Comparison of ENCODE assay signal across 20 mouse cellular contexts in the genomic region with DNA sequence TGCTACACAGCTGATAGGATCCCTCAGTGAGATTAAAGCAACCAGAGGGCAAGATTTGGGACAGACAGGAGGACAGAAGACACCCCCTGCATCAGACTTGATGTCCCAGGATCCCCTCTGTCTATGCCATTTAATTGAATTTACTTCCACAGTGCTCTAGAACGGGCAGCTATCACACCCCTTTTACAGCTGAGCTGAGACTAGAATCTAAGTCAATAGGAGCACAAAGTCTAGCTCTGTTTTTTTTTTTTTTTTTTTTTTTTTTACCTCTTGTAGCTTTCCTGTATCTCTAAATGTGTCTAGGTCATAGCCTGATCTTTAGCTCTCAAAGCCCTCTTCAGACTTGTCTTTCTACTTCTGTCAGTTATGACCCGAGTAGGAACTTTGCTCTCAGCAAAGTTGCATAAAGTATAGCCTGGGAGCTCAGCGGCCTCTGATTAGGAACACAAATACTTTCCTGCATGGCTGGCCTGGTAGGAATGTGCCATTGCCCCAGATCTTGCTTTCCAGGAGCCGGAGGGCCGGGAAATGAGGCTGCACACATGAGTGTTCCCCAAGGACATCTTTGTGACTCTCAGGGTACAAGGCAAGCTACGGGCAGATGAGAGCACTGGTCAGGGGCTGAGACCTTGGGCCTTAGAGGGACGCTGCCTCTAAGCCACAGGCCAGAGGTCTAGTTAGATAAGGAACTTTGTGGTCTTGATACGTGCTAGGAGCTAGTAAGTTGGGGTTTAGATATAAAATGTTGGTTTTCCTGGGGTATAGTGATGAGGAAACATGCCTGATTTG. TPM values are rescaled to one million over a fixed set of nuclear protein-coding genes. Genes with fewer than 3 reads are reported as not detected.
A peak's percentile ranks its signal among the peaks of the same experiment; 100 is the strongest.
DNase-seq lines count a peak whose midpoint lies in the region; ATAC-seq and TF ChIP-seq lines count a peak whose summit lies in the region.
"Had no signal": no experiment of that assay in that cellular context is flagged by ENCODE, and none has a peak within 500 bp of the region (broad histone marks: within the 10 kb centered on the region; RNA-seq: fewer than 3 reads in every experiment).

No protein-coding gene starts in this region.

- in situ Hi-C loops in CH12.LX (cut with MboI; ENCODE audit: low pct_ligation_motif_present, low pct_unique_long_range_greater_than_20kb, low sequenced_read_pairs): no loop called here

- H3K4me2 ChIP-seq in heart, postnatal 0 days (ENCODE audit: low read depth, low read length): no peak overlapping the region
- H3K4me2 ChIP-seq in CH12.LX (ENCODE audit: insufficient read depth, low read depth, poor library complexity, severe bottlenecking): peak overlapping the region; percentile 52
- H3K4me2 ChIP-seq in kidney, embryonic 15.5 days: no peak overlapping the region
- H3K4me2 ChIP-seq: midbrain, embryonic 15.5 days; neural tube, embryonic 12.5 days had no signal

- TF ChIP-seq RAD21 in CH12.LX (IDR thresholded peaks at IDR 0.05; ENCODE audit: low read depth, low read length): no peak

- 52% methylated on average over 8 of the region's 8 CpGs for WGBS in heart, postnatal 0 days
- 74% methylated on average over 8 of the region's 8 CpGs for WGBS in kidney, embryonic 15.5 days

- H3K27ac ChIP-seq in heart, postnatal 0 days (ENCODE audit: low read depth): no peak overlapping the region
- peak overlapping the region; percentile 26; the same call in 1 of the 2 replicates for H3K27ac ChIP-seq in CH12.LX (ENCODE audit: insufficient read depth, low read depth)
- H3K27ac ChIP-seq in kidney, embryonic 15.5 days: no peak overlapping the region; the same call in 1 of the 2 replicates
- H3K27ac ChIP-seq: layer of hippocampus, adult 2 months; midbrain, embryonic 15.5 days; neural tube, embryonic 12.5 days had no signal

- no peak overlapping the region for H3K4me3 ChIP-seq in heart, postnatal 0 days (ENCODE audit: low read depth, low read length)
- H3K4me3 ChIP-seq in CH12.LX (replicated peaks in 1 of 3; ENCODE audit: low read depth in 2 of 3, low read length in 2 of 3, poor library complexity in 1 of 3): peak overlapping the region in 1 of 3 experiments; percentile 9
- no peak overlapping the region for H3K4me3 ChIP-seq in kidney, embryonic 15.5 days (replicated peaks)
- H3K4me3 ChIP-seq: layer of hippocampus, adult 2 months; midbrain, embryonic 15.5 days; neural tube, embryonic 12.5 days had no signal

- TF ChIP-seq POLR2A in CH12.LX (IDR thresholded peaks at IDR 0.05; ENCODE audit: low read depth, low read length): 0 out of 2 replicates have a peak, but pooled peaks have one; percentile 27

- H3K36me3 ChIP-seq in heart, postnatal 0 days (replicated peaks; ENCODE audit: control insufficient read depth, insufficient read depth, low read length): no peaks in the 10 kb centered on the region
- H3K36me3 ChIP-seq in CH12.LX (replicated peaks in 1 of 2; ENCODE audit: control insufficient read depth in 1 of 2, insufficient read depth in 1 of 2, low read length in 1 of 2): peaks cover 63 to 91% of the 10 kb centered on the region in 2 experiments
- no peaks in the 10 kb centered on the region for H3K36me3 ChIP-seq in kidney, embryonic 15.5 days
- H3K36me3 ChIP-seq: midbrain, embryonic 15.5 days; neural tube, embryonic 12.5 days had no signal

- no peak for TF ChIP-seq EP300 in heart, postnatal 0 days (IDR thresholded peaks at IDR 0.05; ENCODE audit: low read depth)
- TF ChIP-seq EP300 in CH12.LX (IDR thresholded peaks at IDR 0.05; ENCODE audit: low read length): 0 out of 2 replicates have a peak, but pooled peaks have one; percentile 21

- intact Hi-C loops in heart, postnatal 36 days (cut with DNase I): no loop called here

- ATAC-seq in heart, postnatal 0 days (ENCODE audit: insufficient read depth, low read depth): peak; percentile 36; the same call in 1 of the 2 replicates
- 0 out of 2 replicates have a peak, but pooled peaks have one; percentile 9 for ATAC-seq in kidney, embryonic 15.5 days (replicated peaks; ENCODE audit: low FRiP score)
- no peak for ATAC-seq in monocyte, adult 5-6 weeks (replicated peaks; ENCODE audit: insufficient number of reproducible peaks, low FRiP score, low TSS enrichment, poor library complexity, severe bottlenecking)
- ATAC-seq: midbrain, embryonic 15.5 days had no signal

- no peaks in the 10 kb centered on the region for H3K9me3 ChIP-seq in heart, postnatal 0 days (replicated peaks; ENCODE audit: control insufficient read depth, low read length)
- H3K9me3 ChIP-seq in CH12.LX (replicated peaks; ENCODE audit: low read length): no peaks in the 10 kb centered on the region
- H3K9me3 ChIP-seq in kidney, embryonic 15.5 days (replicated peaks): no peaks in the 10 kb centered on the region
- H3K9me3 ChIP-seq: midbrain, embryonic 15.5 days; neural tube, embryonic 12.5 days had no signal

- peak; percentile 17 for DNase-seq in heart, postnatal 0 days (ENCODE audit: low spot score)
- DNase-seq in heart, postnatal 36 days: no peak
- DNase-seq in CH12.LX (ENCODE audit: extremely low read depth): no peak
- peak; percentile 51 for DNase-seq in adrenal gland, postnatal 10 days
- DNase-seq in gastrocnemius, adult 8-10 months (ENCODE audit: low spot score in 2 of 2): no peak
- DNase-seq in neural tube, embryonic 10.5 days (ENCODE audit: extremely low spot score, low spot score): no peak
- DNase-seq: B cell, adult 2 months; cerebellum, adult 11-12 months; cerebellum, postnatal 36 days; heart, postnatal 14 days; lung, adult 18-20 months; lung, postnatal 36 days; right cerebral cortex, postnatal 4 days; thymus, adult 18-20 months had no signal

- peaks cover 4% of the 10 kb centered on the region; the same call in 1 of the 2 replicates for H3K4me1 ChIP-seq in heart, postnatal 0 days (ENCODE audit: control insufficient read depth, insufficient read depth)
- H3K4me1 ChIP-seq in CH12.LX (ENCODE audit: control insufficient read depth in 1 of 2, insufficient read depth in 2 of 2): peaks cover 29 to 95% of the 10 kb centered on the region in 2 experiments
- 0 out of 2 replicates have a peak, but pooled peaks cover 3% of the 10 kb centered on the region for H3K4me1 ChIP-seq in kidney, embryonic 15.5 days
- H3K4me1 ChIP-seq: midbrain, embryonic 15.5 days; neural tube, embryonic 12.5 days had no signal

- dilution Hi-C loops in CH12.LX (cut with MboI; ENCODE audit: extremely low pct_ligation_motif_present, extremely low pct_unique_long_range_greater_than_20kb, low sequenced_read_pairs): no loop called here

- H3K79me2 ChIP-seq in CH12.LX (replicated peaks; ENCODE audit: control insufficient read depth, extremely low read depth, insufficient read depth, poor library complexity, severe bottlenecking): peaks cover 100% of the 10 kb centered on the region

- H3K27me3 ChIP-seq in heart, postnatal 0 days (ENCODE audit: control insufficient read depth, insufficient read depth, low read length): no peaks in the 10 kb centered on the region
- H3K27me3 ChIP-seq in CH12.LX (replicated peaks): no peaks in the 10 kb centered on the region
- no peaks in the 10 kb centered on the region for H3K27me3 ChIP-seq in kidney, embryonic 15.5 days
- H3K27me3 ChIP-seq: midbrain, embryonic 15.5 days; neural tube, embryonic 12.5 days had no signal

- no peak for TF ChIP-seq CTCF in heart, postnatal 0 days (IDR thresholded peaks at IDR 0.05; ENCODE audit: low read depth)
- TF ChIP-seq CTCF in CH12.LX (conservative IDR thresholded peaks at IDR 0.05 in 1 of 2, IDR thresholded peaks at IDR 0.05 in 1 of 2; ENCODE audit: low read depth in 2 of 2, low read length in 2 of 2): no peak

- H3K9ac ChIP-seq in heart, postnatal 0 days (replicated peaks; ENCODE audit: low read depth, low read length): no peak overlapping the region
- peak overlapping the region; percentile 11 for H3K9ac ChIP-seq in CH12.LX (ENCODE audit: insufficient read depth, low read depth)
- no peak overlapping the region for H3K9ac ChIP-seq in kidney, embryonic 15.5 days
- H3K9ac ChIP-seq: midbrain, embryonic 15.5 days; neural tube, embryonic 12.5 days had no signal

RNA-seq across cellular contexts. Expression of a gene that starts 12.8 kb away (rescaled TPM):
- total RNA-seq in heart, postnatal 0 days (2014; rRNA removed; ENCODE audit: low replicate concordance): 0.15 TPM in 1 of 2 replicates, not detected in the other
- 0.22 and 0.34 TPM in 2 replicates for polyA plus RNA-seq in heart, postnatal 0 days (2015; fragmentation: Nextera tagmentation; extraction: Ambion mirVana)
- under 1 TPM; 0.56 to 0.79 TPM for total RNA-seq in heart, postnatal 36 days (2021)
- 43.6 and 46.2 TPM in 2 replicates for total RNA-seq in CH12.LX (2012; rRNA removed)
- total RNA-seq in CH12.LX (2014; rRNA removed): 54.3 and 57.8 TPM in 2 replicates
- 37.0 and 39.5 TPM in 2 replicates for polyA plus RNA-seq in CH12.LX (2012; ENCODE audit: insufficient read length, low read depth)
- under 1 TPM; 0.73 to 0.96 TPM for total RNA-seq in adrenal gland, postnatal 10 days (2021)
- polyA plus RNA-seq in kidney, embryonic 15.5 days (2015; fragmentation: Nextera tagmentation; extraction: Ambion mirVana): 0.29 and 0.50 TPM in 2 replicates
- total RNA-seq in monocyte, adult 5-6 weeks (2017): 5.9 to 10.5 TPM (median 6.7 TPM) in 3 replicates
- total RNA-seq in gastrocnemius, adult 8-10 months (2022): under 1 TPM in 2 of 4 experiments, not detected in 2; 0.12 to 0.22 TPM

RNA-seq across cellular contexts. Expression of a gene that starts 15.6 kb away (rescaled TPM):
- 30.9 and 42.6 TPM in 2 replicates for total RNA-seq in heart, postnatal 0 days (2014; rRNA removed; ENCODE audit: low replicate concordance)
- 69.5 and 72.1 TPM in 2 replicates for polyA plus RNA-seq in heart, postnatal 0 days (2015; fragmentation: Nextera tagmentation; extraction: Ambion mirVana)
- 10 to 100 TPM; 22.8 to 23.1 TPM for total RNA-seq in heart, postnatal 36 days (2021)
- total RNA-seq in CH12.LX (2012; rRNA removed): 47.3 and 67.7 TPM in 2 replicates
- 44.9 and 45.3 TPM in 2 replicates for total RNA-seq in CH12.LX (2014; rRNA removed)
- 82.9 and 93.2 TPM in 2 replicates for polyA plus RNA-seq in CH12.LX (2012; ENCODE audit: insufficient read length, low read depth)
- total RNA-seq in adrenal gland, postnatal 10 days (2021): 10 to 100 TPM; 37.0 to 40.0 TPM
- 93.2 and 102 TPM in 2 replicates for polyA plus RNA-seq in kidney, embryonic 15.5 days (2015; fragmentation: Nextera tagmentation; extraction: Ambion mirVana)
- 14.6 to 25.9 TPM (median 16.7 TPM) in 3 replicates for total RNA-seq in monocyte, adult 5-6 weeks (2017)
- total RNA-seq in gastrocnemius, adult 8-10 months (2022): 10 to 100 TPM; 17.3 to 17.5 (median 17.4) TPM

RNA-seq across cellular contexts. Expression of a gene that starts 35.2 kb away (rescaled TPM):
- total RNA-seq in heart, postnatal 0 days (2014; rRNA removed; ENCODE audit: low replicate concordance): 13.4 and 14.5 TPM in 2 replicates
- 4.6 and 4.9 TPM in 2 replicates for polyA plus RNA-seq in heart, postnatal 0 days (2015; fragmentation: Nextera tagmentation; extraction: Ambion mirVana)
- 10 to 100 TPM in 1 of 2 experiments, 1 to 10 TPM in 1; 9.1 to 10.1 TPM for total RNA-seq in heart, postnatal 36 days (2021)
- total RNA-seq in CH12.LX (2012; rRNA removed): 20.6 and 27.9 TPM in 2 replicates
- total RNA-seq in CH12.LX (2014; rRNA removed): 12.3 and 14.3 TPM in 2 replicates
- 9.3 and 11.0 TPM in 2 replicates for polyA plus RNA-seq in CH12.LX (2012; ENCODE audit: insufficient read length, low read depth)
- 10 to 100 TPM; 19.9 to 29.6 TPM for total RNA-seq in adrenal gland, postnatal 10 days (2021)
- polyA plus RNA-seq in kidney, embryonic 15.5 days (2015; fragmentation: Nextera tagmentation; extraction: Ambion mirVana): 3.9 and 4.2 TPM in 2 replicates
- not detected in 3 replicates for total RNA-seq in monocyte, adult 5-6 weeks (2017)
- total RNA-seq in gastrocnemius, adult 8-10 months (2022): 1 to 10 TPM; 2.5 to 4.7 (median 3.6) TPM
- polyA plus RNA-seq: embryonic facial prominence, embryonic 11.5 days had no signal

RNA-seq across cellular contexts. Expression of a gene that starts 54.4 kb away (rescaled TPM):
- 46.2 and 90.1 TPM in 2 replicates for total RNA-seq in heart, postnatal 0 days (2014; rRNA removed; ENCODE audit: low replicate concordance)
- polyA plus RNA-seq in heart, postnatal 0 days (2015; fragmentation: Nextera tagmentation; extraction: Ambion mirVana): 47.4 and 51.0 TPM in 2 replicates
- 10 to 100 TPM; 62.4 to 74.4 TPM for total RNA-seq in heart, postnatal 36 days (2021)
- 49.7 and 50.1 TPM in 2 replicates for total RNA-seq in CH12.LX (2012; rRNA removed)
- total RNA-seq in CH12.LX (2014; rRNA removed): 32.5 and 36.5 TPM in 2 replicates
- 45.1 and 45.3 TPM in 2 replicates for polyA plus RNA-seq in CH12.LX (2012; ENCODE audit: insufficient read length, low read depth)
- total RNA-seq in adrenal gland, postnatal 10 days (2021): 10 to 100 TPM; 43.5 to 52.7 TPM
- 32.1 and 32.3 TPM in 2 replicates for polyA plus RNA-seq in kidney, embryonic 15.5 days (2015; fragmentation: Nextera tagmentation; extraction: Ambion mirVana)
- 11.9 to 26.7 TPM (median 17.7 TPM) in 3 replicates for total RNA-seq in monocyte, adult 5-6 weeks (2017)
- 10 to 100 TPM; 42.4 to 50.3 (median 43.5) TPM for total RNA-seq in gastrocnemius, adult 8-10 months (2022)

Comparison
In these comparisons a context has a peak if more than half of its experiments do, and no peak if none do; other contexts are left out.
1. DNase-seq: peak in heart, postnatal 0 days (single experiment) and adrenal gland, postnatal 10 days (single experiment); none in heart, postnatal 36 days (0 of 2), CH12.LX (single experiment), gastrocnemius, adult 8-10 months (0 of 2) and neural tube, embryonic 10.5 days (single experiment).